8 mouse cellular contexts compared by ENCODE assay signal in the genomic region with DNA sequence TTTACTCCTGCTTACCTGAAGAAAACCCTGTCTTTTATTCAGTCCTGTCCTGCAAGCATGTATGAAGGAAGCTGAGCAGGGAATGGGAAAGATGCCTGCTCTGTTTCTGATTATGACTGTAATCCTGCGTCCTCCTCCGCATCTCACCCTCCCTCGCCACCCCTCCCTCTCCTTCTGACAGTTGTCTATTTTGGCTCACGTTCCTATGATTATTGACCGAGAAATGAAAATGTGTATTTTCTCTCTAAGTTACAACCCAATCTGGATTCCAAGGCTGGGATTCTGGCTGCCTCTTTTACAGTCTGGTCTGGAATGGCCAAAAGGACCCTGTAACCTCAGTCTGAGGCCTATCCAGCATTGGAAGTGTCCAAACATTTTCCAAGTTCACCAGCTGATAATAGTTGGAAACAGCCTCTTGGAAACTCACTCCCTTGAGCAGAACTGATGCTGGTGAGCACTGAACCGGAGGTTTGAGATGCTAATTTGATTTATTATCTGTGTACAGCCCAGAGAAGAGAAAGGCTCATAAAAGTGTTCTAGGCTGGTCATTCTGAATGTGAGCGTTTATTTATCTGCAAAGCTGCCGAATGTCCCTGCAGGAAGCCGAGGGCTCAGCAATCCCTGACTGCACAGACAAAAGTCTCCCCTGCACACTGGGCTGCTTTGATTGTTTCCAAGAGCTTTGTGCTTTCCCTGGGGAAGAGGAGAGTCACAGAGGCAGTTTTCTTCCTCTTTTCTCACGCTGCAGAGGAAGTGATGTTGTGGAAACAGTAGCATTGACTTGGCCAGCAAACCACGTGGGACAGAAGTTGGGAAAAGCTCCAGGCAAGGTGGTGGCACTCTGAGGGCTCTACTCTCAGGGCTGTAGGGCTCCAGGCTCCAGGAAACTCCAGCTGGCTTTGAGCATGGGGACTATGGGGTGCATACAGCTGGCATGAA. TPM values are rescaled to one million over a fixed set of nuclear protein-coding genes. Genes with fewer than 3 reads are reported as not detected.
DNase-seq lines count a peak whose midpoint lies in the region; ATAC-seq and TF ChIP-seq lines count a peak whose summit lies in the region.

No protein-coding gene starts in this region.

- peak overlapping the region; percentile 47; the same call in 1 of the 2 replicates for H3K27ac ChIP-seq in hindbrain, embryonic 11.5 days (ENCODE audit: low read depth, low read length)
- no peak overlapping the region for H3K27ac ChIP-seq in hindbrain, postnatal 0 days
- peak overlapping the region; percentile 14; the same call in 1 of the 2 replicates for H3K27ac ChIP-seq in embryonic fibroblast, embryonic 13.5 days (ENCODE audit: insufficient read depth, low read length)
- H3K27ac ChIP-seq in kidney, adult 2 months (ENCODE audit: insufficient read depth, low read depth, low read length): peak overlapping the region; percentile 63

- no peaks in the 10 kb centered on the region for H3K4me1 ChIP-seq in hindbrain, embryonic 11.5 days (replicated peaks; ENCODE audit: control insufficient read depth, insufficient read depth, low read length)
- no peaks in the 10 kb centered on the region for H3K4me1 ChIP-seq in hindbrain, postnatal 0 days (ENCODE audit: insufficient read depth, low read length)
- H3K4me1 ChIP-seq in embryonic fibroblast, embryonic 13.5 days (ENCODE audit: control insufficient read depth, insufficient read depth, low read length): 0 out of 2 replicates have a peak, but pooled peaks cover 4% of the 10 kb centered on the region
- H3K4me1 ChIP-seq in kidney, adult 2 months (ENCODE audit: control insufficient read depth, insufficient read depth, low read length): no peaks in the 10 kb centered on the region

- H3K9ac ChIP-seq in hindbrain, embryonic 11.5 days (ENCODE audit: low read depth, low read length): no peak overlapping the region
- no peak overlapping the region for H3K9ac ChIP-seq in hindbrain, postnatal 0 days (replicated peaks; ENCODE audit: low read length)

- 51% methylated on average over 11 of the region's 11 CpGs for WGBS in hindbrain, embryonic 11.5 days
- 45% methylated on average over 11 of the region's 11 CpGs for WGBS in hindbrain, postnatal 0 days
- WGBS in kidney, adult 2 months: 50% methylated on average over 11 of the region's 11 CpGs

- TF ChIP-seq CTCF in hindbrain, postnatal 0 days (IDR thresholded peaks at IDR 0.05; ENCODE audit: low read depth): no peak
- no peak for TF ChIP-seq CTCF in embryonic fibroblast, embryonic 13.5 days (IDR thresholded peaks at IDR 0.05; ENCODE audit: borderline replicate concordance, insufficient read depth, low read length)
- no peak for TF ChIP-seq CTCF in kidney, adult 2 months (conservative IDR thresholded peaks at IDR 0.05; ENCODE audit: insufficient read depth, insufficient read length, low read depth, low read length)

- H3K4me3 ChIP-seq in hindbrain, embryonic 11.5 days (ENCODE audit: low read depth, low read length): no peak overlapping the region
- H3K4me3 ChIP-seq in hindbrain, postnatal 0 days (ENCODE audit: low read length): no peak overlapping the region
- H3K4me3 ChIP-seq in embryonic fibroblast, embryonic 13.5 days (ENCODE audit: insufficient read depth, low read length): no peak overlapping the region
- H3K4me3 ChIP-seq in kidney, adult 2 months (ENCODE audit: insufficient read depth, low read depth, low read length): no peak overlapping the region

- no peak for DNase-seq in hindbrain, embryonic 11.5 days (ENCODE audit: low spot score)
- DNase-seq in hindbrain, postnatal 0 days (ENCODE audit: low spot score): no peak
- DNase-seq in kidney, adult 2 months: peak; percentile 66
- no peak for DNase-seq in testis, postnatal 14 days (ENCODE audit: low spot score)
- no peak for DNase-seq in urinary bladder, postnatal 25 days (ENCODE audit: low spot score)
- DNase-seq in layer of hippocampus, postnatal 10 days (ENCODE audit: low spot score in 2 of 2): no peak

- no peak overlapping the region for H3K4me2 ChIP-seq in hindbrain, embryonic 11.5 days (replicated peaks; ENCODE audit: low read depth, low read length)
- no peak overlapping the region for H3K4me2 ChIP-seq in hindbrain, postnatal 0 days (ENCODE audit: low read depth, low read length)

- peaks cover 6% of the 10 kb centered on the region; the same call in 1 of the 2 replicates for H3K27me3 ChIP-seq in hindbrain, embryonic 11.5 days (ENCODE audit: control insufficient read depth, insufficient read depth, low read length)
- H3K27me3 ChIP-seq in hindbrain, postnatal 0 days (ENCODE audit: insufficient read depth, low read length): no peaks in the 10 kb centered on the region
- H3K27me3 ChIP-seq in kidney, adult 2 months (replicated peaks; ENCODE audit: control insufficient read depth, insufficient read depth, low read length): no peaks in the 10 kb centered on the region

- no peak for ATAC-seq in hindbrain, embryonic 11.5 days (ENCODE audit: low FRiP score)
- ATAC-seq in hindbrain, postnatal 0 days: no peak
- ATAC-seq in megakaryocyte, adult 5-6 weeks (ENCODE audit: poor library complexity, severe bottlenecking): peak; percentile 73

- no peak for TF ChIP-seq POLR2A in embryonic fibroblast, embryonic 13.5 days (IDR thresholded peaks at IDR 0.05; ENCODE audit: low read depth, low read length)
- TF ChIP-seq POLR2A in kidney, adult 2 months (IDR thresholded peaks at IDR 0.05; ENCODE audit: low read depth, low read length): no peak

- H3K9me3 ChIP-seq in hindbrain, embryonic 11.5 days (ENCODE audit: control insufficient read depth, low read length): no peaks in the 10 kb centered on the region
- no peaks in the 10 kb centered on the region for H3K9me3 ChIP-seq in hindbrain, postnatal 0 days (ENCODE audit: low read length)

- H3K36me3 ChIP-seq in hindbrain, embryonic 11.5 days (ENCODE audit: control insufficient read depth, insufficient read depth, low read length): no peaks in the 10 kb centered on the region
- no peaks in the 10 kb centered on the region for H3K36me3 ChIP-seq in hindbrain, postnatal 0 days (ENCODE audit: insufficient read depth, low read length)
- no peaks in the 10 kb centered on the region for H3K36me3 ChIP-seq in kidney, adult 2 months (ENCODE audit: control insufficient read depth, insufficient read depth, low read length)

RNA-seq across cellular contexts. Expression of gene Bcor, which starts 4.7 kb away (rescaled TPM):
- 23.1 and 24.6 TPM in 2 replicates for polyA plus RNA-seq in hindbrain, embryonic 11.5 days (2014; fragmentation: Nextera tagmentation; extraction: Ambion mirVana)
- total RNA-seq in hindbrain, postnatal 0 days (2014; rRNA removed): 22.6 and 27.3 TPM in 2 replicates
- 8.8 and 10.3 TPM in 2 replicates for polyA plus RNA-seq in hindbrain, postnatal 0 days (2015; fragmentation: Nextera tagmentation; extraction: Ambion mirVana)
- polyA plus RNA-seq in embryonic fibroblast, embryonic 13.5 days (2011; ENCODE audit: insufficient read length, low read depth, missing spikeins): 20.8 and 21.9 TPM in 2 replicates
- polyA plus RNA-seq in kidney, adult 2 months (2012; rRNA removed): 5.7 and 6.4 TPM in 2 replicates
- total RNA-seq in megakaryocyte, adult 5-6 weeks (2015): 27.3 and 27.7 TPM in 2 replicates
- total RNA-seq in megakaryocyte, adult 5-6 weeks (2017): 24.7 and 27.9 TPM in 2 replicates
- 10 to 100 TPM; 18.2 to 18.5 TPM for total RNA-seq in layer of hippocampus, postnatal 10 days (2021)
